ENCODE assay signal across 8 mouse cellular contexts in genomic region chr9:21558366-21558765, GRCm38 (mm10). TPM values are rescaled to one million over a fixed set of nuclear protein-coding genes. Genes with fewer than 3 reads are reported as not detected.
A peak's percentile ranks its signal among the peaks of the same experiment; 100 is the strongest.
DNase-seq lines count a peak whose midpoint lies in the region; ATAC-seq and TF ChIP-seq lines count a peak whose summit lies in the region.

No protein-coding gene starts in this region.

- ATAC-seq in kidney, embryonic 14.5 days (ENCODE audit: low FRiP score, low TSS enrichment) = no peak
- ATAC-seq in stomach, embryonic 14.5 days (ENCODE audit: insufficient number of reproducible peaks, insufficient read depth, low FRiP score, low read depth) = peak; percentile 75; the same call in 1 of the 2 replicates

- peak; percentile 51 for DNase-seq in kidney, adult 2 months
- peak; percentile 24 to 33 for DNase-seq in kidney, postnatal 4 days
- DNase-seq in gastrocnemius, postnatal 10 days = no peak
- no peak for DNase-seq in layer of hippocampus, postnatal 10 days (ENCODE audit: low spot score in 2 of 2)
- DNase-seq in urinary bladder, postnatal 25 days (ENCODE audit: low spot score) = no peak

- TF ChIP-seq CTCF in kidney, adult 2 months (conservative IDR thresholded peaks at IDR 0.05; ENCODE audit: insufficient read depth, insufficient read length, low read depth, low read length) = no peak

- no peak overlapping the region for H3K4me3 ChIP-seq in kidney, adult 2 months (ENCODE audit: insufficient read depth, low read depth, low read length)
- H3K4me3 ChIP-seq in kidney, embryonic 14.5 days (ENCODE audit: low read length) = no peak overlapping the region
- peak overlapping the region; percentile 53 for H3K4me3 ChIP-seq in erythroblast, embryonic 14.5 days (replicated peaks)
- H3K4me3 ChIP-seq in stomach, embryonic 14.5 days (ENCODE audit: low read depth, low read length) = no peak overlapping the region

- H3K9ac ChIP-seq in kidney, embryonic 14.5 days (ENCODE audit: low read depth, low read length) = no peak overlapping the region
- H3K9ac ChIP-seq in stomach, embryonic 14.5 days (replicated peaks; ENCODE audit: low read depth, low read length) = no peak overlapping the region

- H3K36me3 ChIP-seq in kidney, adult 2 months (ENCODE audit: control insufficient read depth, insufficient read depth, low read length) = no peaks in the 10 kb centered on the region
- H3K36me3 ChIP-seq in kidney, embryonic 14.5 days (ENCODE audit: control insufficient read depth, insufficient read depth, low read length) = peaks cover 11% of the 10 kb centered on the region
- peaks cover 84% of the 10 kb centered on the region for H3K36me3 ChIP-seq in erythroblast, embryonic 14.5 days (ENCODE audit: control insufficient read depth)
- peaks cover 8% of the 10 kb centered on the region; the same call in 1 of the 2 replicates for H3K36me3 ChIP-seq in stomach, embryonic 14.5 days (ENCODE audit: control insufficient read depth, insufficient read depth, low read length)

- TF ChIP-seq POLR2A in kidney, adult 2 months (IDR thresholded peaks at IDR 0.05; ENCODE audit: low read depth, low read length) = no peak

- H3K4me1 ChIP-seq in kidney, adult 2 months (ENCODE audit: control insufficient read depth, insufficient read depth, low read length) = peaks cover 8% of the 10 kb centered on the region
- H3K4me1 ChIP-seq in kidney, embryonic 14.5 days (ENCODE audit: control insufficient read depth, insufficient read depth, low read length) = 0 out of 2 replicates have a peak, but pooled peaks cover 3% of the 10 kb centered on the region
- peaks cover 86% of the 10 kb centered on the region for H3K4me1 ChIP-seq in erythroblast, embryonic 14.5 days (ENCODE audit: control insufficient read depth)
- H3K4me1 ChIP-seq in stomach, embryonic 14.5 days (ENCODE audit: control insufficient read depth, insufficient read depth, low read length) = peaks cover 6% of the 10 kb centered on the region; the same call in 1 of the 2 replicates

- WGBS in kidney, adult 2 months = 53% methylated on average over 4 of the region's 4 CpGs
- WGBS in kidney, embryonic 14.5 days = 89% methylated on average over 4 of the region's 4 CpGs
- WGBS in stomach, embryonic 14.5 days = 70% methylated on average over 4 of the region's 4 CpGs

- H3K27ac ChIP-seq in kidney, adult 2 months (ENCODE audit: insufficient read depth, low read depth, low read length) = no peak overlapping the region
- H3K27ac ChIP-seq in kidney, embryonic 14.5 days (ENCODE audit: low read depth, low read length) = no peak overlapping the region
- H3K27ac ChIP-seq in stomach, embryonic 14.5 days (ENCODE audit: low read length) = no peak overlapping the region

- no peaks in the 10 kb centered on the region for H3K9me3 ChIP-seq in kidney, embryonic 14.5 days (ENCODE audit: control insufficient read depth, low read length)
- no peaks in the 10 kb centered on the region for H3K9me3 ChIP-seq in erythroblast, embryonic 14.5 days (ENCODE audit: control insufficient read depth, low read length)
- H3K9me3 ChIP-seq in stomach, embryonic 14.5 days (ENCODE audit: control insufficient read depth, low read depth, low read length) = no peaks in the 10 kb centered on the region

- H3K4me2 ChIP-seq in kidney, embryonic 14.5 days (replicated peaks; ENCODE audit: low read depth, low read length) = no peak overlapping the region
- H3K4me2 ChIP-seq in stomach, embryonic 14.5 days (replicated peaks; ENCODE audit: low read depth, low read length) = no peak overlapping the region

- no peaks in the 10 kb centered on the region for H3K27me3 ChIP-seq in kidney, adult 2 months (replicated peaks; ENCODE audit: control insufficient read depth, insufficient read depth, low read length)
- no peaks in the 10 kb centered on the region for H3K27me3 ChIP-seq in kidney, embryonic 14.5 days (ENCODE audit: control insufficient read depth, insufficient read depth, low read length)
- H3K27me3 ChIP-seq in erythroblast, embryonic 14.5 days (ENCODE audit: control insufficient read depth) = no peaks in the 10 kb centered on the region
- no peaks in the 10 kb centered on the region for H3K27me3 ChIP-seq in stomach, embryonic 14.5 days (ENCODE audit: control insufficient read depth, insufficient read depth, low read length)

RNA-seq across cellular contexts. Expression of gene Carm1, which starts 11.7 kb away (rescaled TPM):
- polyA plus RNA-seq in kidney, adult 2 months (2012; rRNA removed) = 47.7 and 54.6 TPM in 2 replicates
- polyA plus RNA-seq in kidney, embryonic 14.5 days (2014; fragmentation: Nextera tagmentation; extraction: Ambion mirVana) = 46.9 and 60.3 TPM in 2 replicates
- 41.9 and 46.0 TPM in 2 replicates for polyA plus RNA-seq in erythroblast, embryonic 14.5 days (2012)
- 39.7 and 42.7 TPM in 2 replicates for polyA plus RNA-seq in stomach, embryonic 14.5 days (2014; fragmentation: Nextera tagmentation; extraction: Ambion mirVana)
- 10 to 100 TPM; 81.0 to 95.2 TPM for total RNA-seq in gastrocnemius, postnatal 10 days (2021)
- total RNA-seq in layer of hippocampus, postnatal 10 days (2021) = 10 to 100 TPM; 75.7 to 84.3 TPM

RNA-seq across cellular contexts. Expression of gene AB124611, which starts 32.4 kb away (rescaled TPM):
- 1.2 and 2.6 TPM in 2 replicates for polyA plus RNA-seq in kidney, adult 2 months (2012; rRNA removed)
- polyA plus RNA-seq in kidney, embryonic 14.5 days (2014; fragmentation: Nextera tagmentation; extraction: Ambion mirVana) = 3.8 and 4.8 TPM in 2 replicates
- polyA plus RNA-seq in erythroblast, embryonic 14.5 days (2012) = 0.13 and 0.39 TPM in 2 replicates
- polyA plus RNA-seq in stomach, embryonic 14.5 days (2014; fragmentation: Nextera tagmentation; extraction: Ambion mirVana) = 5.9 and 6.0 TPM in 2 replicates
- 1 to 10 TPM; 1.4 to 2.5 TPM for total RNA-seq in gastrocnemius, postnatal 10 days (2021)
- total RNA-seq in layer of hippocampus, postnatal 10 days (2021) = under 1 TPM; 0.30 to 0.67 TPM

RNA-seq across cellular contexts. Expression of gene Timm29, which starts 34.2 kb away (rescaled TPM):
- 33.6 and 34.0 TPM in 2 replicates for polyA plus RNA-seq in kidney, adult 2 months (2012; rRNA removed)
- polyA plus RNA-seq in kidney, embryonic 14.5 days (2014; fragmentation: Nextera tagmentation; extraction: Ambion mirVana) = 27.0 and 41.3 TPM in 2 replicates
- polyA plus RNA-seq in erythroblast, embryonic 14.5 days (2012) = 0.74 and 1.2 TPM in 2 replicates
- 29.4 and 33.4 TPM in 2 replicates for polyA plus RNA-seq in stomach, embryonic 14.5 days (2014; fragmentation: Nextera tagmentation; extraction: Ambion mirVana)
- 10 to 100 TPM; 45.1 to 49.1 TPM for total RNA-seq in gastrocnemius, postnatal 10 days (2021)
- total RNA-seq in layer of hippocampus, postnatal 10 days (2021) = 10 to 100 TPM; 53.7 to 54.6 TPM

RNA-seq across cellular contexts. Expression of gene Yipf2, which starts 34.3 kb away (rescaled TPM):
- polyA plus RNA-seq in kidney, adult 2 months (2012; rRNA removed) = 39.9 and 44.9 TPM in 2 replicates
- polyA plus RNA-seq in kidney, embryonic 14.5 days (2014; fragmentation: Nextera tagmentation; extraction: Ambion mirVana) = 23.4 and 24.0 TPM in 2 replicates
- polyA plus RNA-seq in erythroblast, embryonic 14.5 days (2012) = 0.20 and 0.25 TPM in 2 replicates
- polyA plus RNA-seq in stomach, embryonic 14.5 days (2014; fragmentation: Nextera tagmentation; extraction: Ambion mirVana) = 26.9 and 27.5 TPM in 2 replicates
- total RNA-seq in gastrocnemius, postnatal 10 days (2021) = 1 to 10 TPM; 4.5 to 5.6 TPM
- 10 to 100 TPM; 11.3 to 12.3 TPM for total RNA-seq in layer of hippocampus, postnatal 10 days (2021)

RNA-seq across cellular contexts. Expression of gene Tmed1, which starts 48.3 kb away (rescaled TPM):
- polyA plus RNA-seq in kidney, adult 2 months (2012; rRNA removed) = 47.7 and 50.5 TPM in 2 replicates
- 118 and 156 TPM in 2 replicates for polyA plus RNA-seq in kidney, embryonic 14.5 days (2014; fragmentation: Nextera tagmentation; extraction: Ambion mirVana)
- 0.47 and 0.75 TPM in 2 replicates for polyA plus RNA-seq in erythroblast, embryonic 14.5 days (2012)
- polyA plus RNA-seq in stomach, embryonic 14.5 days (2014; fragmentation: Nextera tagmentation; extraction: Ambion mirVana) = 92.8 and 94.5 TPM in 2 replicates
- 10 to 100 TPM; 29.5 to 31.8 TPM for total RNA-seq in gastrocnemius, postnatal 10 days (2021)
- total RNA-seq in layer of hippocampus, postnatal 10 days (2021) = 10 to 100 TPM; 17.7 to 21.2 TPM

Comparison
In these comparisons a context has a peak if more than half of its experiments do, and no peak if none do; other contexts are left out.
1. DNase-seq: peak in kidney, adult 2 months (single experiment) and kidney, postnatal 4 days (2 of 2); none in gastrocnemius, postnatal 10 days (single experiment), layer of hippocampus, postnatal 10 days (0 of 2) and urinary bladder, postnatal 25 days (single experiment).
2. RNA of gene Timm29, which starts 34.2 kb away (polyA plus RNA-seq): 27.0 to 41.3 TPM in kidney, embryonic 14.5 days, 33.6 to 34.0 TPM in kidney, adult 2 months and 29.4 to 33.4 TPM in stomach, embryonic 14.5 days; 0.74 to 1.2 TPM in erythroblast, embryonic 14.5 days; every median in the first group is over 10 times any median in the second.